Mouse (Mus musculus) induced T-regulatory cell, adult 2 months (primary cell): ENCODE measurements around the gene Pkd1l3.

Experiments
- DNase-seq: peaks from one replicate; pipeline ENCODE4 v3.0.0-alpha.2; 2012; ENCODE audit warnings: low read depth

The Pkd1l3 gene

DNA sequence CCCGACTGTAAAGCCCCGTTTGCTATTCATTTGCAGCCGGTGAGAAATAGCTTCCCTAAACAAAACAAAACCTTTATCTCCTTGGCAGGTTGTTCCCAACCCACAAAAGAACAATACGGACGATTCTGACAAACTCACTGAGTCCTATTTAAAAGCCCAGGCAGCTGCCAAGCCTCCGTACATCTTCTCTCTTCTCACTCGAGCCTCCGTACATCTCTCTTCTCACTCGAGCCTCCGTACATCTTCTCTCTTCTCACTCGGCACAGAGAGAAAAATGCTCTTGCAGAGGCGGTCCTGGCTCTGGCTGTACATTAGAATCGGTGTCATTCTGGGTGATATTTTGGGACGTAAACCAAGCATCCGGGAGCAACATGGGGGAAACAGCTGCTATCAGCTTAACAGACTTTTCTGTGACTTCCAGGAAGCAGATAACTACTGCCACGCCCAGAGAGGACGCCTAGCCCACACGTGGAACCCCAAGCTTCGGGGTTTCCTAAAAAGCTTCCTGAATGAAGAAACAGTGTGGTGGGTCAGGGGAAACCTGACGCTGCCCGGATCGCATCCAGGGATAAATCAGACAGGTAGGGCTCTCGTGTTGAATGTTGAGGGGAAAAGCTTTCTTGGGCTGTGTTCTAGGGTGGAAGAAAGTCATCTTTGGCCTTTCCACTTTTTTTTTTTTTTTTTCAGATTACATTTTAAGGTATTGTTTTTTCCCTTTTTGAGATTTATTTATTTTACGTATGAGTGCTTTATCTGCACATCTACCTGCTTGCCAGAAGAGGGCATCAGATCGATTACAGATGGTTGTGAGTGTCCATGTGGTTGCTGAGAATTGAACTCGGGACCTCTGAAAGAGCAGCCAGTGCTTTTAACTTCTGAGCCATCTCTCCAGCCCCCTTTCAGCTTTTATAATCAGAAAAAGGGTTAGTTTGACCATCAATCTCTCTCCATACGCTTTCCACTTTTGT is at the start of gene Pkd1l3:
Gene Pkd1l3 (plus strand): TSS at position 275 of the 968 bp plus-strand sequence.
- DNase-seq, result peak; percentile 69

DNA sequence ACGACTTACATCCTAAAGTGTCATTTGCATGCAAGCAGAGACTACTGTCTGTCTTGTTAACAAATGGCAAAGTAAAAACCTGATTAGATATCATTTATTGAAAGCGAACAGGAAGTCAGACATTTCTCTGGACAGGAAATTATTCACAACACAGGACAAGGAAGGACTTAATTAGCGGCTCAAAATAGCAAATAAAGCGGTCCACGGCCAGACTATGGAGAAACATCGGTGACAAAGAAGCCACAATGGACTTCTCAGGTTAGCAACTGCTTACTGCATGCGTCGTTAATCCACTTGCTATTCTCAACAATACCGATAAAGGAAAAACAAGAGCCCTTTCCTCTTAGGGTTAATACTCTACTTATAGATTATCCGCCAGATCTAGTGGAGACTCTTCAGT is 49.6 kb upstream of the Pkd1l3 start:
- no peak for DNase-seq

DNA sequence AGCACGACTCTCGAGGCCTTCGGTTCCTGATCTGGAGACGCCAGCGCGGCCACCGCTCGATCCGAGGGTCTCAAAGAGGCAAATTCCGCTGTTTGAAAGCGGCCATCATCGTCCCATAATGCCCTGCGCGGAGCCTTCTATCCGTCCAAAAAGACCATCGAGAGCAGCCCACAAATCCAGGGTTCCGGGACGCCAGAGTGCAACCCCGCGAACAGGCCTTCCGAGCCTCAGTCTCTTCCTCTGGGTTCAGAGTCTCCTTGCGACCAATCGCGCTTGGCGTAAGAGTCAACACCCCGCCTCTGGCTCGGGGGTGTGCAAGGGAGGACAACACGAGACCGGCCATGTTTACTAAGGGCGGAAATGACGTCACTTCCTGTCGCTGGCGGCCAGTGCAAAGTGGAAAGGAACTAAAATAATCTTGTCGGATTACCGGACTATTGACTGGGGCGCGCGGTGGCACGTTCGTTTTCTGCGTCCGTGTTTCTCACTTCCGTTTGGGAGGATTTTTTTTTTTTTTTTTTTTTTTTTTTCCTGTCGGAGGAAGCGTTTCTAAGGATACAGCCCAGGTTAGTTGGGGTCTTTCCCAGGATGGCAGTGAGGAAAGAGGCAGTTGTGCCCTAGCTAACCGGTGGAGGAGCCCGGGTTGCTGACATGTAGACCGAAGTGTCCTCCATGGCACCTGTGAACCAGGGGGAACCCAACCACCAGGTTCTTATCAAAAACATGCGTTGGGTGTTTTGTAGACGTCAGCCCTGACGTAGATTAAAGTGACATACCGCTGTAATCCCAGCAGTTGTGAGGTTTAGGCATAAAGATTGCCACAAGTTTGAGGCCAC is 48.6 kb upstream of the Pkd1l3 start, which contains the start of the genes Dhx38 and Txnl4b:
Gene Dhx38 (minus strand): TSS at position 364 of the 836 bp plus-strand sequence.
Gene Txnl4b (plus strand): TSS at position 395 of the 836 bp plus-strand sequence.
- peak; percentile 100 for DNase-seq

DNA sequence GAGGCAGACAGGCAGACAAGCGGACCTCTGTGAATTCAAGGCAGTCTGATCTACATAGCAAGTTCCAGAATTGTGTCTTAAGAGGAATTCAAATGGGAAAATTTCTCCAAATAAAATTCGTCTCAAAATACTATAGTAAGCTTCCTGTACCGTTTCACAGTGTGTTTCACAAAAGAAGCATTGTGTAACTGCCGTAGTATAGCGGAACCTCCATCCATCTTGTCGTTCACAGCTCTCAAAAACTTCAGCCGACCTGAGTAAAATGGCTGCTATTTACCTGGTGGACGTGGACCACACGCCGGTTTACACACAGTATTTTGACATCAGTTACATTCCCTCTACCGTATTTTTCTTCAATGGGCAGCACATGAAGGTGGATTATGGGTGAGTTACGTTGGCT is 43.2 kb upstream of the Pkd1l3 start:
- DNase-seq, result no peak

DNA sequence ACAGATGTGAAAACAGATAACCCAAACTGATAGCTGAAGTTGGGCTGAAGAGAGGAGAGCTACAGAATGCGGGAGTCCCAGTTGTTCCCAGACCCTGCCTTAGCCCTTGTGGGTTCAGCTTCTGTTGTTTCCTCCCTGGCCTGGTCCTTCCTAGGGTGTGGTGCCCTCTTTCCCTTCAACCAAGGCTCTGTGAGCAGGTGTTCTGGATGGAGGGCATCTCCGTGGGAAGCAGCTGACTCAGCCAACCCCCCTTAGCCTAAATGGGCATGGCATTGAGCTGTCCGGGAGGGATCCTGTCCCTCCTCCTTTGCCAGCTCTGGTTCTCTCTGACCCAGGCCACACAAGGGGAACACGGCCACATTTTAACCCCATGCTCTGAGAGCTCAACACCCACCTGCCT is 38.0 kb upstream of the Pkd1l3 start:
- DNase-seq, result no peak

DNA sequence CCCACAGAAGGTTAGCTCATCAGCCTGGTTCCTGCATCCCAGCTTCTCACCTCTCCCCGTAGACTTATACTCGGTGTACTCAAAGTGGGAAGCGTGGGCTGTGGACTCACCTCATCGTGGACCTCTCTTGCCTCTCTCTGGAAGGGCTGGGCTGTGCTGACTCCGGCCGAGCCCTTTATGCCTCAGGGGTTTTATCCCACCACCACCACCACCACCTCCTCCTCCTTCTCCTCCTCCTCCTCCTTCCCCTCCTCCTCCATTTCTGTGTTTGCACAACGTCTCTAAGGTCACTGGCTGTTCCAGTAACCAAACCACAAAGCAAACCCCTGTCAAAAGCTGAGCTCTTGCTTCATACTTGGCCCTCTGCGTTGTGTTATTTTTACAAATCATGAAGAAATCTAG is 35.4 kb upstream of the Pkd1l3 start, which contains the start of gene Hp:
Gene Hp (minus strand): TSS at position 273 of the 402 bp plus-strand sequence.
- DNase-seq, result no peak

DNA sequence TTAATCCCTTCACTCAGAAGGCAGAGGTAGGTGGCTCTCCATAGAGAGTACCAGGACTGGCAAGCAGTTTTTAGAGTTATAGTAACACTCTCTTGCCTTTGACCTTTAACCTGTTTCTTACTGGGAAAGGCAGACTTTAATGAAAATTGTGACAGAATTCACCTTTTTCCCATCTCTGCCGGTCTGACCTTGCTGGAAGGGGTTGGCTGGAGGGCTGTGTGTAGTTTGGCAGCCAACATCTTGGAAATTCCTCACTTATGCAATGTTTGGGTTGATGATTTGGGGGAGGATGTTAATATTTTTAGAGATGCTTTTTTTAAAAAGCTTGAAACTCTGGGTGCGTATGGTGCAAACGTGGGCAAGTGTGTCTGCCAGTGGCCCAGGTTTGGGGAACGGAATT is 30.0 kb upstream of the Pkd1l3 start:
- no peak for DNase-seq

DNA sequence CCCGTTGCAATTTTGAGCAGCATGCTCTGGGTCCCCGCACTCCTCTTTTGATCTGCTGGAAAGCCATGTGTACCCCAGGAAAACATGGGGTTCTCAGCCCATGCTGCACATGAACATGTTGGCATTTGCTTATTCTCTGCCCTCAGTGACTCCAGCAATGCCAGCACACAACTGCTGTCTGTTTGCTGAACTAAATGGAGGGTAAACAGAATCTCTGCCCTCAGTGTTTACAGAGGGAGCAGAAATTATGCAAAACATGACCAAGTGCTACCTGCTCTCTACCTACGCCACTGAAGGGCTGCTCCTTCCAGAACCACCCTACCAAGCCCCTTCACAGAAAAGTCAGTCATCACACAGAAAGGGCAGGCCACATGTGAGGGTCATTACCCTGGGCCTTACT is 29.5 kb upstream of the Pkd1l3 start:
- no peak for DNase-seq

DNA sequence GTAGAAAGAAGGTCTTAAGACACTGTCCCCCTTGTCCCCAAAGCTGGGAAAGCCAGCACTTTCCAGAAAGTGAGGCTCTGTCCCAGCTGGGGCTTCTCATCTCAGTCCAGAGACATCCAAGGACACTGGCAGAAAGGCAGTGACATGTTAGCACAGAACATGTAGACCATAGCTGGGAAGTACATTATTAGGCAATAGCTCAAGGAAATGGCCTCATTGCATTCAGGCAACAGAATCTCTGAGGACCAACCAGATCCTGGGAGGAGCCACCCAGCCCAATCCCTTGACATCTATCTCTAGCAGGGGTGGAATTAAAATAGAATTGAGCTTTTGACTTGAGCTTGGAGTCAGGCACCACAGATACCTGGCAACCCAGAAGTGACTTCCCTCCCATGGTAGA is 28.7 kb upstream of the Pkd1l3 start:
- no peak for DNase-seq

DNA sequence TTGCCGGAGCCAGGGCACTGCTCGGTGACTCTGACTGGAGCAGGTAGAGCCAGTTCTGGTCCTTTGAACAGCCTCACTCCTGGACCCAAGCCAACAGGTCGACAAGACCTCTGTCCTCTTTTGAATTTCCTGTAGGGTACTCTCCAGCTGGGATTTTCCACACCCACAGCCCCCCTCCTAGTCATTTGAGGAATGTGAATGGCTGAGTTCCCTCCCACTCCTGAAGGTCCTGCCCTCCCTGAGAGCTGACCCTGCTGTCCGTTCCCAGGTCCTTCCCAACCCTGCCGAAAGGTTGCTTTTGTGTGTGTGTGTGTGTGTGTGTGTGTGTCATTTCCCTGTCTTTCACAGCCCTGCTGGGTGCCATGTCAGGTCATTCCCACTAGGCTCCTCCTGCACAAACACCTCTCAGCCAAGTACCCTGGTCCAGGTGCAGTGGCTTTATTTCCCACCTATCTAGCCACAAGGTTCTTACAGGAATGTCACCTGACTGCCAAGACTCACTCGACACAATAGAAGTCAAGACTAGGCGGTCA is 27.3 kb upstream of the Pkd1l3 start:
- DNase-seq, result no peak

DNA sequence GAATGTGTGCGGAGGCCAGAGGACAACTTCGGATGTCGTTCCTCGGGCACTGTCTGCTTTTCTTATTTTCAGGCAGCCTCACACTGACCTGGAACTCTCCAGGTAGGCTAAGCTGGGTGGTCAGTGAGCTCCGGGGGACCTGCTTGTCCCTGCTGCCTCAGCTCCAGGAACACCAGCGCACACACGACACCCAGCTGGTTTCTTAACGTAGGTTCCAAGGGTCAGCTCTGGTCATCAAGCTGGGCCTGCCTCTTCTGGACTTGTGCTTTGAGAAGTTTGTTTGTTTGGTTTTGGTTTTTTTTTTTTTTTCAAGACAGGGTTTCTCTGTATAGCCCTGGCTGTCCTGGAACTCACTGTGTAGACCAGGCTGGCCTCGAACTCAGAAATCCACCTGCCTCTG is 23.4 kb upstream of the Pkd1l3 start:
- no peak for DNase-seq

DNA sequence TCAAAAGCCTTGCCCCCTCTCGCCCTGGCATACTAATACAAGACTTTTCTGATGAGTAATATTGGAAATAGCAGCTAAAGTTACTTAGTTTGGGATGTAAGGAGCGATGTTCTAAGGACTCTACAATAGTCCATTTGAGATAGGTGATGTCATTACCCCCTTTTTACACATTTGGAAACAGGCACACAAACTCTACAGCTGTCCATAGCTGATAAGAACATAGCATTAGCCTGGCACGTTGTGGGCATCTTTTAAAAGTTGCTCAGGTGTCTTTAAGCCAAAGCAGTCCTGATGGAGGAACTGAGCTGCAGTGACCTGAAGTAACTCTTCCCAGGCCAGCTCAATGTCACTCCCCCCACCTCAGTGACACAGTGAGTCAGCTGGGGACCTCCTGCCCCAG is 22.9 kb upstream of the Pkd1l3 start:
- no peak for DNase-seq

DNA sequence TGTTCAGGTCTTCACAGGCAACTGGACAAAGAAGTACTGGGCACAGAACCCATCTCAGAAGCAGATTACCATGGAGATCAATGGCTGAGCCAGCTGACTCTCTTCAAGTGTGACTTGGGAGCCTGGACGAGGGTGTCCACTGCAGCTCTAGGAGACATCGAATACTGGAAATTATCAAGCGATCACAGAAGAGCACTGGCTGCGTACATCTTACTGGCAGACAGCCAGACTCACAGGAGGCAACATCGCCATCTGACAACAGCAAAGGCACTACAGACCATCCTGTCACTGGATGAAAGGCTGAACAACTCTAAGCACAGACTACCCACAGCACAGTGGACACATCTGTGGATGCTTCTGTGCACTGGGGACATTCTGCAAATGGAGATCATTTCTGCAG is 22.2 kb upstream of the Pkd1l3 start:
- no peak for DNase-seq

DNA sequence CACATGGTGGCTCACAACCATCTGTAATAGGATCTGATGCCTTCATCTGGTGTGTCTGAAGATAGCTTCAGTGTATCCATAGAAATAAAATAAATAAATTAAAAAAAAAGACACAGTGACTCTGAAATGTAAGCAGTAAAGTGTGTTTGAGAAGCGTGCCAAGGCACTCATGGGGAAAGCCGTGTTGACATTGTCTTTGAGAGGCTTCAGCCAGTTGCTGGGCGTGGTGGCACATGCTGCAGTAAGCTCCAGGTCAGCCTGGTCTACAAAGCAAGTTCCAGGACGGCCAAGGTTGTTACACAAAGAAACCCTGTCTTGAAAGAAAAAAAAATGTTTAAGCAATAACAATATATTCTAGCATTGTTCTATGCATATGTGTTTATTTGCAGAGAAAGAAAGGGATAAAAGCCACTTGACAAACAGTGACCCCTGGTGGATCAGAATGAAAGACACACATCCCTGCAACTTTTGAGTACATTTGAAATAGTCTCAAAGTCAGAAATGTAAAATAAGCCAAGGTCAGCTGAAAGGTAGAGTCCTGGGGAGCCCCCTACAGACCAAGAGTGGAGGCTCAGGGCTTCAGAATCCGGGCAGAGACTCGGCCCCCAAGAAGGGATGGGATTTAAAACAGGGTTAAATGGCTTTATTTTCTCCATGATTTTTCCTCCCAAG is 21.1 kb upstream of the Pkd1l3 start:
- DNase-seq, result peak; percentile 58

DNA sequence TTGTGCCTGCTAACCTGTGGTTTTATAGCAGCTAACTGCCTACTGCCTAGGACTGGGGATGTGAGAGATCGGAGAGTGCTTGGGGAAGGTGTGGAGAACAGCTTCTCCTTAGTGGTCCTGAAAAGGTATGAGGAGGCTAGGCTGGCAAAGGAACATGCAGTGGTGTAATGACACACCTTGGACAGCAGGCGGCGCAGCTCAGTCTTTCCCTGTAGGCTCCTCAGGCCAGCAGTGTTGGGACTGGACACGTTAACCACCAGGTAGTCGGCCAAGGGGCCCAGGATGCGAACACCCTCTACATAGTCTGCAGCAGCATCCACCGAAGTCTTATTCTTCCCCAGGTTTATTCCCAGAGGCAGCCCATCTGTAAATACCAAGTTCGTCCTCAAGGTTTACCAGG is 18.5 kb upstream of the Pkd1l3 start:
- peak; percentile 80 for DNase-seq

DNA sequence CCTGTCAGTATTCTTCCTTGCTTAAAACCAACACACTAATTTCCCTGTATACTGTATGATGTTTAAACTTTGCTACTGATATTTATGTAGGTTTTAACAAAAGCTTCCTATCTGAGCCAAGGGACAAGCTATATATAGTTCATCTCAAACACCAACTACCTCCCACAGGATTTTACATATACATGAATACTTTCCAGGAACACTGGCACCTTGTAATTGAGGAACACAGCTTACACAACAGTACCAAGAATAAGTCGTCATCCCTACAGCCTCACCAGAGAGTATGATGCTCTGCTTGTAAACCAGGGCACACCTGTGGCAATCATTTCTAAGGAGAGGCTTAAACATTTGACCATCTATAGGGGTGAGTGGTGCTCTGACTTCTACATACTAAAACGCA is 7.6 kb upstream of the Pkd1l3 start:
- DNase-seq, result no peak

DNA sequence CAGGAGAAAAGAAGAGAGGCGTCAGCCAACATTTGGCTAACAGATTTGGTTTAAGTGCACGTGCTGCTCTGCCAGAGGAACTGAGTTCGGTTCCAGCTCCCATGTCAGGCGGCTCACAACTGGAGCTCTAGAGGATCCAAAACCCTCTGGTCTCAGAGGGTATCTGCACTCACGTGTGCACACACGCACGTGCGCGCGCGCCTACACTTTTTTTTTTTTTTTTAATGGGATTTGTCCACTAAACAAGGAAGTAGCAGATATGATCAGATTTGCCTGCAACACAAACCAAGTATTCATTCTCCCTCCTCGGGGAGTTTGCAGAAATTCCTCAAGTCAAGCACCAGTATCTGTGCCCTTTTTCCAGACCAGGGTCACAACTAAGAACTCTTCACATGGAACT is 6.7 kb upstream of the Pkd1l3 start:
- DNase-seq, result no peak

DNA sequence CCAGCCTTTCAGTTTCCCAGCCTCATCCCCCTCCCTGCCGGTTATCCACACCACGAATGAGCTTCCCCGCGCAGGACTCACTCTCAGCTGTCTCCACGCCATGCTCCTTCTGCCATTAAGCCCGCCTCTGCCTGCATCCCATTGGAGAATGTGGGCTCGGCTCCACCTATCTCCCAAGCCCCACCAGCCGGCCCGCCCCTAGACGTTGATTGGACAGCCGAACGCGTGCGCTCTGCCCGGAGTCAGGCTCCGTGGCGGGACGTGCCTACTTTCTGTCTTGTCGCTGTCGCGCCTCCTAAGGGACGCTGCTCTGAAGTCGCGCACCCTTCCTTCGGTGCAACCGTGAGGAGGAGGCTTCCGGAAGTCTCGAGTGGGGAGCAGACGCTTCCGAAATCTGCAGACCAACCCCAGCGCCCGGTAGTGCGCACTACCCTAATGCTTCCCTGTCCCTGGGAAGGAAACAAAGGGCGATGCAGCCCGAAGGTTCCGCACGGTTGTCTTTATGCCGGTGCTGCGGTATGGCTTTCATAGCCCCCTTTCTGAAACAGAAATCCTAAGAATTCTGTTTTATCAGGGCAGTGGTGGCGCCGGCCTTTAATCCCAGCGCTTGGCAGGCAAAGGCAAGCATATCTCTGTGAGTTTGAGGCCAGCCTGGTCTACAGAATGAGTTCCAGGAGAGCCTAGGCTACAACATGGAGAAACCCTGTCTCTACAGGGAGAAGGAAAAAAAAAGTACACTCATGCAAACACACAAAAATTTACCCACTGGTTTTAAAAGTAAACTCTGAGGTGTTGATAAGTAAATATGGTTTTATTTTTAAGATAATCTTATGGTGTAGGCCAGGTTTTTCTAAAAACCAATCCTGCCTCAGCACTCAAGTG is 5.8 kb upstream of the Pkd1l3 start, which contains the start of gene Dhodh:
Gene Dhodh (minus strand): TSS at position 403 of the 882 bp plus-strand sequence.
- peak; percentile 97 for DNase-seq

DNA sequence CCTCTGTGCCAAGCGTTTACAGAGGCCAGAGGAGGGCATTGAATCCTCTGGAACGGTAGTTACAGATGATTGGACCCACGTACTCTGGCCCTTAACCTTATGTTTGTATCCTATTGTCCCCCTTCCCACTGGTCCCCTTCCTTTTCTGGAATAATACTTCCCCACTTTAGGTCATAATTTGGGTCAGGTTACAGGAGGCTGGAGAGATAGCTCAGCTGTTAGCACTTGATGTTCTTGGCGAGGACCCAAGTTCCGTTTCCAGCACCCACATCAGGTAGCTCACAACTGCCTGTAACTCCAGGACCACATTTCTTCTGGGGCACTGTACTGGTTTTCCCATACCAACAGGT is 5.2 kb upstream of the Pkd1l3 start:
- DNase-seq, result no peak

DNA sequence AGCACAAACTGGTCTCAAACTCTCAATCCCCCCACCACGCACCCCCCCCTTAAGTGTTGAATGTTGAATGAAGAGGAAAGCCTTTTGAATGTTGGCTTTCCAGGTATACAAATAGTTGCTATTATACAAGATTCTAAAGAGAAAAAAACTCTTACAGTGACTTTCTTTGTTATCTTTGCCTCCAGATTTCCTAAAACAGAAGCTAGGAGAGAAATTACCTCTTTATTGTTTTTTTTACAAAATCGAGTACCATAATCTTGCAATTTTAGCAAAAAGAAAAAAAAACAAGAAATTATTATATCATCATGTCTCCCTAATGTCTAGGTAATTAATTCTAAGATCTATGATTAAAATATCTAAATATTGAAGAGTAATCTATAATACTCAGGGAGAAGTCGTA is 1.3 kb downstream of the Pkd1l3 start:
- no peak for DNase-seq

DNA sequence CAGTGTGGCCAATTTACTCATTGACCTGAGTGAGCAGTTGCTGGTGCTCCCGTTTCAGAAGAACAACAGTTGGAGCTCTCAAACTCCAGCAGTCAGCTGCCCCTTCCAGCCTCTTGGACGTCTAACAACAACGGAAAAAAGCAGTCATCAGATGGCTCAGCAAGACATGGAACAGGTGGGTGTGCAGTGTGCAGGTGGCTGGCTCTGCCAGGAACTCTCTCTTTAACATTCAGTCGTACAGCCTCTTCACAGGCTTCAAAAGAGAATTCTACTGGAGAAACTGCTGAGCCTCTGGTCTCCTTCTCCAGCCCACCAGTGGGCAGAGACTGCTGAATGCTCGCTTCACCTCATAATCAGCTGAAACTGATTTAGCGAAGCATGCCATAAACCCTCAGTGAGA is 14.3 kb downstream of the Pkd1l3 start:
- no peak for DNase-seq
